Comparison of ENCODE assay signal across 27 mouse cellular contexts in genomic region chr19:40283415-40283814, GRCm38 (mm10).
"Had no signal": no experiment of that assay in that cellular context is flagged by ENCODE, and none has a peak within 500 bp of the region (broad histone marks: within the 10 kb centered on the region; RNA-seq: fewer than 3 reads in every experiment).

No protein-coding gene starts in this region.

- H3K4me1 ChIP-seq: embryonic facial prominence, embryonic 10.5 days; embryonic facial prominence, embryonic 12.5 days; embryonic facial prominence, embryonic 13.5 days; embryonic facial prominence, embryonic 15.5 days; forebrain, embryonic 10.5 days; forebrain, embryonic 12.5 days; forebrain, embryonic 13.5 days; forebrain, embryonic 15.5 days had no signal

- H3K36me3 ChIP-seq: embryonic facial prominence, embryonic 10.5 days; embryonic facial prominence, embryonic 12.5 days; embryonic facial prominence, embryonic 13.5 days; embryonic facial prominence, embryonic 15.5 days; forebrain, embryonic 10.5 days; forebrain, embryonic 12.5 days; forebrain, embryonic 15.5 days had no signal

- H3K27me3 ChIP-seq: embryonic facial prominence, embryonic 12.5 days; embryonic facial prominence, embryonic 13.5 days; embryonic facial prominence, embryonic 15.5 days; forebrain, embryonic 12.5 days; forebrain, embryonic 13.5 days; forebrain, embryonic 15.5 days had no signal

- H3K4me3 ChIP-seq: embryonic facial prominence, embryonic 10.5 days; embryonic facial prominence, embryonic 12.5 days; embryonic facial prominence, embryonic 13.5 days; embryonic facial prominence, embryonic 15.5 days; erythroblast, embryonic 14.5 days; forebrain, embryonic 10.5 days; forebrain, embryonic 12.5 days; forebrain, embryonic 13.5 days; forebrain, embryonic 15.5 days; gastrocnemius, adult 2 months; heart, adult 2 months had no signal

- H3K27ac ChIP-seq: embryonic facial prominence, embryonic 10.5 days; embryonic facial prominence, embryonic 12.5 days; embryonic facial prominence, embryonic 13.5 days; embryonic facial prominence, embryonic 15.5 days; forebrain, embryonic 10.5 days; forebrain, embryonic 12.5 days; forebrain, embryonic 13.5 days; forebrain, embryonic 15.5 days; gastrocnemius, adult 2 months; heart, adult 2 months had no signal

- ATAC-seq: forebrain, embryonic 13.5 days; forebrain, embryonic 14.5 days; forebrain, embryonic 15.5 days; forebrain, embryonic 16.5 days; forebrain, postnatal 0 days had no signal

- DNase-seq: cerebellum, adult 9-10 months; cerebellum, adult 9-11 months; cerebellum, postnatal 10 days; cerebellum, postnatal 14 days; cerebellum, postnatal 25 days; cerebellum, postnatal 36 days; embryo, embryonic 11 days; forebrain, postnatal 0 days; gastrocnemius, adult 2 months; gastrocnemius, postnatal 10 days; gastrocnemius, postnatal 14 days; gastrocnemius, postnatal 25 days; gastrocnemius, postnatal 36 days; heart, adult 11 months; heart, adult 18-20 months; heart, adult 2 months had no signal

- H3K9me3 ChIP-seq: embryonic facial prominence, embryonic 10.5 days; embryonic facial prominence, embryonic 13.5 days; embryonic facial prominence, embryonic 15.5 days; forebrain, embryonic 13.5 days; forebrain, embryonic 15.5 days had no signal

- H3K9ac ChIP-seq: embryonic facial prominence, embryonic 12.5 days; embryonic facial prominence, embryonic 13.5 days; embryonic facial prominence, embryonic 15.5 days; forebrain, embryonic 12.5 days; forebrain, embryonic 13.5 days; forebrain, embryonic 15.5 days; forebrain, postnatal 0 days had no signal

- H3K4me2 ChIP-seq: embryonic facial prominence, embryonic 12.5 days; embryonic facial prominence, embryonic 13.5 days; embryonic facial prominence, embryonic 15.5 days; forebrain, embryonic 12.5 days; forebrain, embryonic 13.5 days; forebrain, embryonic 15.5 days had no signal
